Mouse (Mus musculus) myocyte (in vitro differentiated cells): ENCODE measurements around the gene Tnfrsf12a.

ENCODE experiments used
- CEBPB ChIP-seq: IDR thresholded peaks from 2 replicates; pipeline ENCODE4 v1.6.1; 2011; ENCODE audit warnings: mild to moderate bottlenecking, moderate library complexity; ENCODE audit not compliant: poor library complexity, insufficient read depth, severe bottlenecking
- MAX ChIP-seq: IDR thresholded peaks from one replicate; pipeline ENCODE4 v1.6.1; 2011; ENCODE audit warnings: low read depth, mild to moderate bottlenecking, control low read depth
- POLR2A ChIP-seq: IDR thresholded peaks from one replicate; pipeline ENCODE4 v1.6.1; 2011; ENCODE audit warnings: low read depth, mild to moderate bottlenecking, control low read depth, moderate library complexity; ENCODE audit not compliant: insufficient read length

DNA sequence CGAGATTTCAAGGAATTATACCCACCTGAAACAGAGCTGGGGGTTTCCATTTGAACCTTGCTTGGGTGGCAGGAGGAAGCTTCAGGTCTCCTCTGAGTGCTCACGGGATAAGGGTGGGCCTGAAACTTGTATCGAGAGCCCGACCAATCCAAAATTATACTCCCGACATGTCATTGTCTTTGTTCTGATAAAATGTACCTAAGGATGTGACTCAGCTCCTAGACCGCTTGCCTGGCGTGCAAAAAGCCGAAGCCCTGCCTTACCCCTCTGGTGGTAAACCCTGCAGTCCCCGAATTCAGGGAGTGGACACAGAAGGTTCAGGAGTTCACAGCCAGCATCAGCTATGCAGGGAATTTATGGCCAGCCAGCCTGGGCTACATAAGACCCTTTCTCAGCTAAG lies 3.1 kb upstream of the Tnfrsf12a start:
- TF ChIP-seq POLR2A, result no peak
- no peak for TF ChIP-seq MAX
- no peak for TF ChIP-seq CEBPB
